Mouse (Mus musculus) C2C12 (cell line): ENCODE data around the gene Wnt2b.
A peak's percentile ranks its signal among the peaks of the same experiment; 100 is the strongest.

Experiments
- CTCF ChIP-seq: IDR thresholded peaks from one replicate; pipeline ENCODE4 v1.5.1; 2011; ENCODE audit not compliant: control insufficient read depth, insufficient read depth, insufficient read length
- MAX ChIP-seq: IDR thresholded peaks from one replicate; pipeline ENCODE4 v1.6.1; 2011; ENCODE audit warnings: mild to moderate bottlenecking, control low read depth
- MYOG ChIP-seq: IDR thresholded peaks from one replicate; pipeline ENCODE4 v1.6.1; 2011; ENCODE audit not compliant: control insufficient read depth, insufficient read length; ENCODE audit errors: extremely low read depth
- USF1 ChIP-seq: IDR thresholded peaks from one replicate; pipeline ENCODE4 v1.6.1; 2011; ENCODE audit warnings: low read depth, mild to moderate bottlenecking, control low read depth, moderate library complexity

- TF ChIP-seq USF1 (no peak), CTCF (peak; percentile 99), MAX (no peak), MYOG (no peak)
These were observed 31.1 kb upstream of the Wnt2b start for GRCm38 (mm10) chr3:104992709-104993388.
